Mouse (Mus musculus) brain, embryonic 18.5 days (tissue): ENCODE data around the gene Hapln1.

Source experiments
- DNase-seq: peaks from one replicate; pipeline ENCODE4 v3.0.0-alpha.2; 2012; ENCODE audit warnings: low read depth, low spot score

Gene Hapln1

DNA sequence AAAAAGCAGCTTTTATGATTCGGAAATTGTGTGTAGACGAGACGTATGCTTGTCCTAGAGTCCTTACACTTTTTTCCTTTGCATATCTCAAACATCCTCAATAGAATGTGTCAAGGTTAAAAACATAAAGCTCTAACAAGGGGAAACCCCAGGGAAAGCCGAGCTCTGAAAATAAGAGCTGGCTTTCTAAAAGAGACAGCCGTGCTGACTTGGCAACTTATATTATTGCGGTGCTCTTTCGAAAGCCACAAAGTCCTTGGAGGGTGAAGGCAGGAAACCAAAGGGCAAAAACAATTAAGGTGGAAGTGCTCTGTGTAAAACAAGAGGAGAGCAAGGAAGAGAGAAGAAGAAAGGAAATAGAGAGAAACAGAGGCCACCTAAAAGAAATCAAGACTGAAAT is 60.9 kb downstream of the Hapln1 start:
- no peak for DNase-seq

DNA sequence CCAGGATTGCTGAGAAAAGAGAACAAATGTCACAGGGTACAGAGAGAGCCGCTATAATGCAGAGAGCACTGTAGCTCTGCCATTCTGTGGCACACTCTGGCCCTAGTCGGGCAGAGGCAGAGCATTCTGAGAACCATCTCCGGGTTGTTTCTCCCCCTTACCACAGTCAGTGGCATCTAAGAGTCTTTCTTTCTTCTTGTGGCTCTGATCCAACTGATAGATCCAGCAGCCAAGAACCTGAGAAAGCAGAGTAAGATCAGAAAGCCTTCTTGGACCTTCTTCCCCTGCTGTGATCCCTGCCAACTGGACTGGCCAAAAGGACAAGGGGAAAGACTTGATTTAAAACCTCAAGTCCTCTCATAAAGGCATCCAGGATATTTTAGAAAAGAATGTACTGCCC is 63.7 kb downstream of the Hapln1 start:
- no peak for DNase-seq

DNA sequence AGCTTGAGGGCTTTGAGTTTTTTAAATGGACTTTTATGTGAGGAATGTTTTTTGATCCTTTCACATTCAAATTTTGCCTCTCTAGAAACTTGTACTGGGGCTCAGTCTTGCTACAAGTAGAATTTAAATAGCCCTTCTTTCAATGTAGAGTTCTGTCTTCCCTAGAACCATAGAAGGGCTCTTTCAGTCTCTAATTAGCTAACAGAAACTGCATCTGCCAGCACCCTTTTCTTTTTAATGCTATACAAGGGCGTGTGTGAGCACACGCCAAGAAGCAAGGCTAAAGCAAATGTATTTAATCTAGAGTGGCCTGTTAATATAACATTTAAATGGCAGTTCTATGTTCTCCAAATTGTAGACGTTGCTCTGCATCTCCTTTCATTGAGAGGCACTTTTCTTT is 67.8 kb downstream of the Hapln1 start:
- DNase-seq: no peak

DNA sequence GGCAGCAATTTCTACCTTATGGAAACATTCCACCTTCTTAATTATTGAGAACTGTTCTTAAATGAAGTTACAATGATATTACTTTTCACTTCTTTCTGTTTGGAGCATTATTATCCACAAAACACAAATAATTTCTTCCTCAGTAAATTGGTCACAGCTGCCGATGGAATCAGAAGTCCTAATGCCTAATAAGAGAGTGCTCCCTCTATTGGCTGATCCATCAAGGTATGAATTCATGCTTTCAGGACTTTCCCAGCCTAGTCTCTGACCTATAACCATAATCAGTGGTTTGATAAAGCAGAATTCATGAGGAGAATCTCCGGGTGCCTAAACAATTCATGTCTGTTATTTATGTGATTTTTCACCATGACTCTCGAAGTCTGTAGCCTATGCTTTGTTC is 79.5 kb downstream of the Hapln1 start:
- DNase-seq: no peak

DNA sequence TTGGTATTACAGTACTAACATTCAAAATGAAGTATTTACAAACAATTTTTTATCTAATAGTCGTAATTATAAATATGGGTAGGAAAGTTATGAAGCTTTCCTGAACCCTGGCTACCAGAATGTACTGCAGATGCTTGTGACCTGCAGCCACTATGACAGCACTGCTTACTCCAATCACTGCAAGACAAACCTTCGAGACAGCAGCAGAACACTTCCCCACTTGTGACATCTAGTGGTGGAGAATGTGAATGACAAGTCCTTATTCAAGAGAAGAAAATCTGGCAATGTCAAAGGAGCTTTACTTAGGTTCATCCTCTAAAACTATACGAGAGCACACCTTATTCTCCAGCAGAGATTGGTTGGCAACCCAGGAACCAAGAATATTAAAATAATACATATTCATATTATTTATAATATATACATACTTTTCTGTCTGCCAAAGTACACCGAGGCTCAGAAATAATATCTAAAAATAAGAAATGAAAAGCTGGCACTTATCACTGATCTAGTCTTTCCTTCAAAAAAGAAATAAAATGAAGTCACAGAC is 94.6 kb downstream of the Hapln1 start:
- peak; percentile 22 for DNase-seq

DNA sequence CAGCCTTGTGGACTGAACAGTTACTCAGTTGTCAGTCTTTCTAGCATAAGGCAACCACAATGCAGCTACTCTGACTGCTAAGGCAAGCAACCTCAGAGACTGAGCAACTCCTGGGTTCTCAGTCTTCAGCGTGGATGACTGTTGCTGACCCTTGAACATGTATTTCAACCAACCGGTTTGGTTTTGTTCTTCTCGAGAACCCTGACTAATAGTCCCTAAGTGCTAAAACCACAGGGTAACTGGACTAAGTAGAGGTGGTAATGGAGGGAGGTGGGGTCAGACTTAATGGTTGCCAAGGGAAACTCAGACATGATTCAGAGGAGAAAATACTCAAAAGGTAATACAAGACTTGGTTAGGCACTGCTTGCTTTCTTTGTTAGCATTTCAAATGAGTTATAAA is 97.4 kb downstream of the Hapln1 start:
- DNase-seq: no peak

DNA sequence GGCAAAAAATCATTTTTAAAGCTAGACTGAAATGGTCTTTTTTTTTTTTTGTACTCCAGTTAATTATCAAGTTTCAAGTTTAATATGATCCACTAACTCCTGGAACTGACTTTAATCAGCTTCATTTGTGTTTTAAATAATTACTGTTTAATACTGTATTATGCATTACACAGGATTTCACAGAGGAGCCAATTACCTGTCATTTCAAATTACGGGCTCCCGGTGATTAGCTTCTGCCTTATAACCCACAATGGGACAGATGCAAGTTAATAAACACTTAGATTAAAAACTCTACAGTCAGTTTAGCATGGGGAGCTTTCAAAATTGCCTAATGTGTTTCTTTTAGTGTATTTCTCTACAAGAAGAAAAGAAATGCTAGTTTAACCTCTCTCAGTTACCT is 106.0 kb downstream of the Hapln1 start:
- no peak for DNase-seq

DNA sequence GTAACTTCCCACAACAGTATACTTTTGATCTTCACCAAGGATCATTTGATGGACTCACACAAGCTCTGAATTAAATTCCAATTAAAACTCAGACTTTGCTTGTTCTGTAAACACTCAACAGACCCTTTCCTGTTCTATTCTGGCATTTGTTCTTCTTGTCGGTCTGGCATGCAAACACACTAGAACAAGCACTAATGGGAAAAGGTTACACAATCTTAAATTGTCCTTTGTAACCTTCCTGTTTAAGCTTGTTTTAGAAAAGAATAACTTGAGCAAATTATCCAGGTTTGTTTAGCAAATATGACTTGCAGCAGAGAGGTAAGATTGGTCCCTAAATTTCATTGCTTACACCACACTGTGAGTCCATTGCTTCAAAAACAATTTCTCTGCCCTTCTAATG is 113.2 kb downstream of the Hapln1 start:
- no peak for DNase-seq

DNA sequence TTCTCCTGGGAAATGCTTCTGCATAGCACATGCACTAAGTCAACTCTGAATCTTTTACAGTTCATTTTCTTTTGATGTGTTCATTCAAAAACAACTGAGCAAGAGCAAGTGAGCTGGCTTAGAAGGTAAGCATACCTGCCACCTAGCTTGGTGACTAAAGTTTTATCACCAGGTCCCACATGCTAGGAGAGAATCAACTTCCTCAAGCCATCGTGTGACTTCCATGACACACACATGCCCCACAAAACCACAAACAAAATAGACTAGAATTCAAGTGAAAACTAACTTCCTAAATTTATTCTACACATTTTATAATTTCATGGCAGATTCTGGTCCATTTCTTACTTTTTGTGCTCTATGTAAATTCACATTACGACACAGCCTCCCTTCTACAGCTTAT is 113.7 kb downstream of the Hapln1 start:
- DNase-seq: no peak

DNA sequence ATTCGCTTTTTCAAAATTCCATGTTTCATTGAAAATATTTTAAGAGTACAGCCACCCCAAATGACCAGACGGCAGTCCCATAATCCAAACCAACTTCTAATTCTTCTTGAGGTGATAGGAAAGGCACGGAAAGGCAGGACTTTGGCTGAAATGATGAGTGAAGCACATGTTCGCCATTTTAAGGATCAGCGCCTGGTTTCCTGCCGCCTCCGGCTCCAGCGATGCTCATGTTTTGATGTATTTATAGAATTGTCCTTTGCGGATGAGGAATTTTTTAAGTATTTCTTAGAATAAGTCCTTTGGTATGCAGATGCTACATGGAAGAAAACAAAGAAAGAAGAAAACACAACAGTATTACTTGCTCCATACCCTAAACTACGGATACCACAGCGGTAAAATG is 117.5 kb downstream of the Hapln1 start:
- no peak for DNase-seq
